8 mouse cellular contexts compared by ENCODE assay signal in the genomic region with DNA sequence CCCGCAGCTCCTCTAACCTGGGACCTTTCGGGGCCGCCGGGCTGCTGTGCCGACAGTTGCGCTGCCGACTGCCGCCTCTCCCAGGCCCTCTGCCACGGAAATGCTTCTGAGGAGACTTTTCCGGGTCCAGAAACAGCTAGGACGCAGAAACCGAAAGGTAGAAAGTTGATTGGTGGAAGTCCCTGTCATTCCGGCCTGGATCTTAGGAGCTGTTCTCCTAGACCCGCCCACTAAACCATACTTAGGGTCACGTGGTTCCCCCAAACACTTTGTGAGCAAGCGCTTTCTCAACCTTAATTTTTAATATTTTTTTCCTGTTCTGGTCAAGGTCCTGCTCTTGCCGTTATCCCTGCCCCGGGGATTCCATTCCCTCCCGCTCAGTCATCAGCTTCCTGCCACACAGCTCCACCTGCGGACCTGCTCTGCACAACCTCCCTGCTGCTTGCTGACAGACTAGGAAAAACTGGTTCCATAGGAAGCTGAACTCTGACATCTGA. TPM values are rescaled to one million over a fixed set of nuclear protein-coding genes. Genes with fewer than 3 reads are reported as not detected.
DNase-seq lines count a peak whose midpoint lies in the region; ATAC-seq and TF ChIP-seq lines count a peak whose summit lies in the region.
"Not testable (repeated sequence)": the region's sequence is repeated elsewhere in the genome, so short reads cannot be mapped to it uniquely, and the experiment has no call there.

A gene (minus strand): TSS at position 108 of the 497 bp plus-strand sequence.

- DNase-seq in gastrocnemius, adult 8-10 months (ENCODE audit: low spot score in 2 of 2): peak; percentile 79 to 86
- peak; percentile 95 for DNase-seq in hindlimb bud, embryonic 11.5 days (ENCODE audit: extremely low spot score, low read depth, low spot score)
- peak; percentile 77 to 96 for DNase-seq in left cerebral cortex, adult 8-10 months (ENCODE audit: low spot score in 2 of 2)
- DNase-seq in right cerebral cortex, postnatal 10 days (ENCODE audit: low spot score in 2 of 2): peak; percentile 95 to 98
- DNase-seq in urinary bladder, postnatal 25 days (ENCODE audit: low spot score): peak; percentile 79

- TF ChIP-seq POLR2A in cortical plate, adult 2 months (IDR thresholded peaks at IDR 0.05; ENCODE audit: extremely low read depth, insufficient read depth, low read length): peak; percentile 51; the same call in 1 of the 2 replicates

- H3K36me3 ChIP-seq in megakaryocyte, embryonic 14.5 days (replicated peaks; ENCODE audit: low read length): not testable (repeated sequence)

- H3K27ac ChIP-seq in cortical plate, adult 2 months (ENCODE audit: insufficient read depth, low read length): not testable (repeated sequence)

- not testable (repeated sequence) for H3K4me1 ChIP-seq in cortical plate, adult 2 months (ENCODE audit: control insufficient read depth, insufficient read depth, low read length); megakaryocyte, embryonic 14.5 days

- not testable (repeated sequence) for H3K27me3 ChIP-seq in megakaryocyte, embryonic 14.5 days (replicated peaks)

- peak; percentile 99 for ATAC-seq in activated CD4-positive, CD25-positive, alpha-beta regulatory T cell, adult 4 months

- H3K9me3 ChIP-seq in megakaryocyte, embryonic 14.5 days: not testable (repeated sequence)

- not testable (repeated sequence) for TF ChIP-seq CTCF in cortical plate, adult 2 months (IDR thresholded peaks at IDR 0.05; ENCODE audit: extremely low read depth, insufficient read depth, low read length)

- H3K4me3 ChIP-seq in cortical plate, adult 2 months (ENCODE audit: insufficient read depth, low read length): peak within 1 kb of the TSS; percentile 74
- peak within 1 kb of the TSS; percentile 90 for H3K4me3 ChIP-seq in megakaryocyte, embryonic 14.5 days (replicated peaks)

RNA-seq across cellular contexts. Expression of the gene that starts here (rescaled TPM):
- 10 to 100 TPM; 17.3 to 17.9 TPM for polyA plus RNA-seq in activated CD4-positive, CD25-positive, alpha-beta regulatory T cell, adult 4 months (2017; shearing (Covaris generic))
- polyA plus RNA-seq in cortical plate, adult 2 months (2012; rRNA removed): 8.6 and 9.0 TPM in 2 replicates
- 10 to 100 TPM in 2 of 4 experiments, 1 to 10 TPM in 2; 9.2 to 11.8 (median 10.1) TPM for total RNA-seq in gastrocnemius, adult 8-10 months (2022)
- total RNA-seq in left cerebral cortex, adult 8-10 months (2022): 10 to 100 TPM; 10.1 to 13.4 (median 12.3) TPM
- polyA plus RNA-seq in megakaryocyte, embryonic 14.5 days (2012; ENCODE audit: insufficient read depth, low replicate concordance): 0.43 TPM in 1 of 2 replicates, not detected in the other
